Mouse (Mus musculus) erythroid progenitor cell, adult 5-6 weeks (primary cell): ENCODE data around the gene Hoxa3. TPM values are rescaled to one million over a fixed set of nuclear protein-coding genes. Genes with fewer than 3 reads are reported as not detected.

Source experiments
- ATAC-seq: replicated peaks from 2 replicates; pipeline ENCODE4 v1.8.0; 2016; ENCODE audit warnings: moderate number of reproducible peaks, mild to moderate bottlenecking, moderate TSS enrichment, inconsistent platforms; ENCODE audit not compliant: poor library complexity, low FRiP score, severe bottlenecking
- total RNA-seq, 2 experiments: library from RNA; stranded (forward) in 1 of 2; stranded (reverse) in 1 of 2; fragments of 150-400 nt in 1 of 2; fragments of 186-747, 209-891 nt in 1 of 2; gene quantifications; 2 replicates each; pipeline versions ENCODE4 v1.2.3 to v1.2.4; 2015 to 2017; ENCODE audit warnings: low replicate concordance in 2 of 2

Hoxa3 gene
- total RNA-seq, 2 experiments from 2014 or later = 0.45 TPM; not detected in 1

- 0 out of 2 replicates have a peak, but pooled peaks have one; percentile 25 for ATAC-seq
Measured at GRCm38 (mm10) chr6:52221993-52222685, 9.0 kb upstream of the Hoxa3 start.

- peak; percentile 75 for ATAC-seq
Measured at GRCm38 (mm10) chr6:52221337-52221992, 8.3 kb upstream of the Hoxa3 start, which contains the start of gene Hoxa7. Gene Hoxa7 (minus strand): TSS chr6:52221854.

GRCm38 (mm10) chr6:52220865-52221310 lies 7.8 kb upstream of the Hoxa3 start:
- ATAC-seq = no peak

- no peak for ATAC-seq
Measured at GRCm38 (mm10) chr6:52220003-52220864, 7.1 kb upstream of the Hoxa3 start.

GRCm38 (mm10) chr6:52219234-52219942 lies 6.3 kb upstream of the Hoxa3 start:
- ATAC-seq = no peak

- no peak for ATAC-seq
Measured at GRCm38 (mm10) chr6:52218643-52219215, 5.6 kb upstream of the Hoxa3 start.

GRCm38 (mm10) chr6:52217895-52218642 lies 4.9 kb upstream of the Hoxa3 start:
- ATAC-seq = no peak

- no peak for ATAC-seq
Measured at GRCm38 (mm10) chr6:52217459-52217768, 4.3 kb upstream of the Hoxa3 start.

- ATAC-seq = no peak
Measured at GRCm38 (mm10) chr6:52216691-52217458, 3.7 kb upstream of the Hoxa3 start.

- no peak for ATAC-seq
Measured at GRCm38 (mm10) chr6:52215771-52216535, 2.8 kb upstream of the Hoxa3 start.

GRCm38 (mm10) chr6:52215070-52215469 lies 1.9 kb upstream of the Hoxa3 start:
- no peak for ATAC-seq

GRCm38 (mm10) chr6:52214271-52214670 lies 1.1 kb upstream of the Hoxa3 start:
- no peak for ATAC-seq

GRCm38 (mm10) chr6:52212556-52213118 lies 499 bp downstream of the Hoxa3 start:
- no peak for ATAC-seq

- ATAC-seq = no peak
Measured at GRCm38 (mm10) chr6:52211961-52212360, 1.2 kb downstream of the Hoxa3 start.

GRCm38 (mm10) chr6:52211170-52211935 lies 1.8 kb downstream of the Hoxa3 start:
- no peak for ATAC-seq

GRCm38 (mm10) chr6:52209685-52210046 lies 3.5 kb downstream of the Hoxa3 start:
- no peak for ATAC-seq
